Mouse (Mus musculus): Measurements from ENCODE around the gene Ryr2.
A peak's percentile ranks its signal among the peaks of the same experiment; 100 is the strongest.
"Not testable (repeated sequence)": the region's sequence is repeated elsewhere in the genome, so short reads cannot be mapped to it uniquely, and the experiment has no call there.

The Ryr2 gene

GRCm38 (mm10) chr13:11763925-11764324, 342.8 kb downstream of the Ryr2 start:
- no peak for DNase-seq (ENCODE audit: low spot score)

- DNase-seq (ENCODE audit: low spot score) = no peak
Observed at GRCm38 (mm10) chr13:11763104-11763503, 343.6 kb downstream of the Ryr2 start.

- DNase-seq (ENCODE audit: low spot score) = no peak
Observed at GRCm38 (mm10) chr13:11757894-11758293, 348.9 kb downstream of the Ryr2 start.

GRCm38 (mm10) chr13:11745479-11745878, 361.3 kb downstream of the Ryr2 start:
- no peak for DNase-seq (ENCODE audit: low spot score)

GRCm38 (mm10) chr13:11738211-11738610, 368.5 kb downstream of the Ryr2 start:
- peak; percentile 22 for DNase-seq (ENCODE audit: low spot score)

GRCm38 (mm10) chr13:11716216-11716615, 390.5 kb downstream of the Ryr2 start:
- DNase-seq (ENCODE audit: low spot score) = no peak

- DNase-seq (ENCODE audit: low spot score) = no peak
Observed at GRCm38 (mm10) chr13:11709708-11710471, 396.9 kb downstream of the Ryr2 start.

GRCm38 (mm10) chr13:11701721-11702120, 405.0 kb downstream of the Ryr2 start:
- DNase-seq (ENCODE audit: low spot score) = no peak

- no peak for DNase-seq (ENCODE audit: low spot score)
Observed at GRCm38 (mm10) chr13:11696496-11696895, 410.2 kb downstream of the Ryr2 start.

GRCm38 (mm10) chr13:11681802-11682201, 424.9 kb downstream of the Ryr2 start:
- DNase-seq (ENCODE audit: low spot score) = no peak

GRCm38 (mm10) chr13:11662815-11663214, 443.9 kb downstream of the Ryr2 start:
- DNase-seq (ENCODE audit: low spot score) = no peak

- no peak for DNase-seq (ENCODE audit: low spot score)
Observed at GRCm38 (mm10) chr13:11644846-11645245, 461.9 kb downstream of the Ryr2 start.

- no peak for DNase-seq (ENCODE audit: low spot score)
Observed at GRCm38 (mm10) chr13:11636383-11636782, 470.4 kb downstream of the Ryr2 start.

GRCm38 (mm10) chr13:11624513-11624912, 482.2 kb downstream of the Ryr2 start:
- no peak for DNase-seq (ENCODE audit: low spot score)

GRCm38 (mm10) chr13:11595431-11595830, 511.3 kb downstream of the Ryr2 start:
- no peak for DNase-seq (ENCODE audit: low spot score)

GRCm38 (mm10) chr13:11585283-11585682, 521.5 kb downstream of the Ryr2 start:
- no peak for DNase-seq (ENCODE audit: low spot score)

GRCm38 (mm10) chr13:11572552-11572951, 534.2 kb downstream of the Ryr2 start:
- no peak for DNase-seq (ENCODE audit: low spot score)

GRCm38 (mm10) chr13:11567376-11567775, 539.4 kb downstream of the Ryr2 start:
- no peak for DNase-seq (ENCODE audit: low spot score)

- no peak for DNase-seq (ENCODE audit: low spot score)
Observed at GRCm38 (mm10) chr13:11566486-11566885, 540.3 kb downstream of the Ryr2 start.

GRCm38 (mm10) chr13:11563224-11564024, 543.3 kb downstream of the Ryr2 start:
- DNase-seq (ENCODE audit: low spot score) = peak; percentile 47

- no peak for DNase-seq (ENCODE audit: low spot score)
Observed at GRCm38 (mm10) chr13:11549644-11550043, 557.1 kb downstream of the Ryr2 start.

- not testable (repeated sequence) for DNase-seq (ENCODE audit: low spot score)
Observed at GRCm38 (mm10) chr13:11549136-11549535, 557.6 kb downstream of the Ryr2 start.

- peak; percentile 7 for DNase-seq (ENCODE audit: low spot score)
Observed at GRCm38 (mm10) chr13:11545841-11546240, 560.9 kb downstream of the Ryr2 start.
